Mouse (Mus musculus) left cerebral cortex, postnatal 4 days (tissue): Measurements from ENCODE around the gene Sesn2. TPM values are rescaled to one million over a fixed set of nuclear protein-coding genes. Genes with fewer than 3 reads are reported as not detected.
"Not testable (repeated sequence)": the region's sequence is repeated elsewhere in the genome, so short reads cannot be mapped to it uniquely, and the experiment has no call there.

ENCODE experiments used
- DNase-seq: peaks from one replicate; pipeline ENCODE4 v3.0.0-alpha.2; 2022
- intact Hi-C: fragments of 180-260 bp; cut with DNase I; formaldehyde crosslinking; loops from one replicate; pipeline ENCODE4 v1.15.1; 2025
- total RNA-seq, 2 experiments: library from RNA; stranded (reverse); gene quantifications; 2 replicates each; pipeline ENCODE4 v1.2.3; 2021

The Sesn2 gene
- 1 to 10 TPM; 6.8 to 7.0 TPM for total RNA-seq

- DNase-seq, result peak; percentile 99
- intact Hi-C loops, result loop anchor here (5.0 kb wide), 1 partner anchor 48 kb away; the partner anchor contains the start of gene Med18
Observed at GRCm38 (mm10) chr4:132510352-132510798, at the start of gene Sesn2. Gene Sesn2, minus strand, starts transcription at chr4:132510501.

GRCm38 (mm10) chr4:132555550-132555949, 45.2 kb upstream of the Sesn2 start:
- intact Hi-C loops, DNase-seq: not testable (repeated sequence)

GRCm38 (mm10) chr4:132554653-132555052, 44.4 kb upstream of the Sesn2 start:
- no peak for DNase-seq
- intact Hi-C loops, result loop anchor here (5.0 kb wide), 1 partner anchor 83 kb away; the partner anchor contains the start of gene Eya3

- intact Hi-C loops, result loop anchor here (5.0 kb wide), 1 partner anchor 83 kb away; the partner anchor contains the start of gene Eya3
- DNase-seq, result no peak
Observed at GRCm38 (mm10) chr4:132554221-132554620, 43.9 kb upstream of the Sesn2 start.

DNA sequence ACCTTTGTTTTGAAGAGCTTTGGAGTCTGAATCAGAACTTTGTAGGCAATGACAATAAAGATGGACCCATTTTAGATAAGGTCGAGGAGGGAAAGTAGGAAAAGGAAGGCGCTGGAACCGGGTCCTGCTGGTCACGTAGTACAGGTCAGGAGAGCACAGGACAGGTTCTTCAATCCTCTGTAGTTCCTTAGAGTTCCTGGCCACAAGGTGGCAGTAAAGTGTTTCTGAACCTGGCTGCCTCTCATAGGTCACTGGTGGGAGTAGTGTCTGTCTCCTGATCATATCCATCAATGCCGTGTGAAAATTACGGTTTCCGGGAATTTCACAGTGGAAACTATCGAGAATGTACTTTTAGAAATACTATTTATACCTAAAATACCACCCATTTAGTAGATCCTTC, 35.5 kb upstream of the Sesn2 start:
- DNase-seq, result peak; percentile 56
- intact Hi-C loops, result no loop called here

DNA sequence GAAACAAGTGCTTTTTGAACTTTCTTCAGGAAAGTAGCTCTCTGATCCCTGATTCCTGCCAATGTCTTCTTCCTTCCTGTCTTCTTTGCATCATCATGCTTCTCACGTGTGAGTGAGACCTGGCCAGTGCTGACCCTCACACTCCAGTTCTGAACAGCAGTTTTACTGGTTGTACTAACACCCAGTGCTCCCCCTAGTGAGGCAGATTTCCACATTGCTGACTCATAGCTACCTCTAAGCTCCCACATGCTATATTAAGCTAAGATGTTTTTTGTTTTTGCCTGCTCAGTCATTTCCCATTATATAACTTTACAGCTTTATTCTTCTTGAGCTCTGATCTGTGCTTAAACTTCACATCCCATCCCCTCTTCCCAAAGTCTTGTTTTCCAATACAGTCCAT, 32.4 kb upstream of the Sesn2 start:
- no peak for DNase-seq
- intact Hi-C loops, result no loop called here

GRCm38 (mm10) chr4:132541413-132541812, 31.1 kb upstream of the Sesn2 start:
- no peak for DNase-seq
- intact Hi-C loops, result no loop called here

- intact Hi-C loops, result no loop called here
Observed at GRCm38 (mm10) chr4:132539481-132539880, 29.2 kb upstream of the Sesn2 start.

GRCm38 (mm10) chr4:132535406-132536121, 25.3 kb upstream of the Sesn2 start, which contains the start of gene Dnajc8:
Gene Dnajc8, plus strand, starts transcription at chr4:132535550.
- DNase-seq, result peak; percentile 96
- intact Hi-C loops, result no loop called here

More at GRCm38 (mm10) chr4:132539481-132539880, 29.2 kb upstream of the Sesn2 start:
- DNase-seq, result no peak

DNA sequence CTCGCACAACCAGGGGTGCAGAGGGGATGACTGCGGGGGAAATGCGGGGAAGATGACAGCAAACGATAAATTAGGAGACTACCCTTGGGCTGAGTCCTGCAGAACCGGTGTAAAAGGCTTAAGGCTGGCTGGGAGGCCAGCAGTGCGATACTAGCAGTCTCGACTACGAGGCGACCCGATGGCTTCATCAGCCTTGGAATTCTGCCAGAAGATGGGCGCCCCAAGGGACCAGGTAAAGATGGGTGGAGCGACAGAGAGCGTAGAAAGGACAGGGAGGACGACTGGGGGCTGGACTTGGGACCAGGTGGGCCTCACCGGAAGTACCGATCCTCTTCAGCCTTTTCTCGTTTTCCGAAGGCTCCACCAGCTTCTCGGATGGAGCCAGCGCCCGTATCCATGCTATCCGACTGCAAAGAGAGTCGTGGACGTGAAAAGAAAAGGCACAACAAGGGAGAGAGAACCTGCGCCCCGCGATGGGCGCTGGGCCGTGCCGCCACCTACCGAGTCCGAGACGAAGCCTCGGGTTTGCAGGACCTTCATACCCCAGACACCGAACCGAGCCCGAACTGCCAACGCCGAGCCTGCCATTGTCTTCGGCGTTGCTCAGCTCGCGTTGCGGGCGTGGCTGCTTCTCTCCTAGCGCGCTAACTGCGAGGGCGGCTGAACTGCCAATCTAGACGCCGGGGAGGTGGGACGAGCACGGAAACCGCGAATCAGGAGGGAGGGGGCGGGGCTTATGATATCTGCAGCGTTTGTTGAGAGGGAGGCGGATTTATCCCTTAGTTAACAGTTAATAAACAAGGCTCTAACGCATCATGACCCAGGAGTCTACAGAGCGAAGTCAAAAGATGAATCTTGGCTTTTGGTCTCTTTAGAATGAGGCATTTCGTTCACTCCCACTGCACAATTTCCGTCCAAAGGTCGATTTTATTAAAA, 22.9 kb upstream of the Sesn2 start, which contains the start of gene Atpif1:
TSS of gene Atpif1 (minus strand) at position 679 of the 936 bp plus-strand sequence.
- intact Hi-C loops, result no loop called here
- DNase-seq, result peak; percentile 96

DNA sequence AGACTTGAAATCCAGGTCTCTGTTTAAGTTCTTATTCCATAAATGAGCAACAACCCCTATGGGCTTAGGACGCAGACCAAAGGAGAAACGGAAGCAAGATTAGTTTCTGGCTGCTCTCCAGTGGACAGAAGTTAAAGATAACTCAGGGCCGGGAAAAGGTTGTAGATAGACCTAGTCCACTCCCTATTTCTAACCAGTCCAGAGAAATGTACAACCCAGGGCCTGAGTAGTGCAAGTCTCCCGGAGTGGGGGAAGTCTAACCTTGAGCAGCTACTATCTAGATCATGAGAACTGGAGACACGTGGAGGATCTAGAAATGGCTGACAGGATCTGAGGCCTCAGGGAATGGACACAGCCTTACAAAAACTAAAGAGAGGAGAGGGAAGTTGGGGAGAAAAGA, 22.2 kb upstream of the Sesn2 start:
- intact Hi-C loops, result no loop called here
- DNase-seq, result no peak

DNA sequence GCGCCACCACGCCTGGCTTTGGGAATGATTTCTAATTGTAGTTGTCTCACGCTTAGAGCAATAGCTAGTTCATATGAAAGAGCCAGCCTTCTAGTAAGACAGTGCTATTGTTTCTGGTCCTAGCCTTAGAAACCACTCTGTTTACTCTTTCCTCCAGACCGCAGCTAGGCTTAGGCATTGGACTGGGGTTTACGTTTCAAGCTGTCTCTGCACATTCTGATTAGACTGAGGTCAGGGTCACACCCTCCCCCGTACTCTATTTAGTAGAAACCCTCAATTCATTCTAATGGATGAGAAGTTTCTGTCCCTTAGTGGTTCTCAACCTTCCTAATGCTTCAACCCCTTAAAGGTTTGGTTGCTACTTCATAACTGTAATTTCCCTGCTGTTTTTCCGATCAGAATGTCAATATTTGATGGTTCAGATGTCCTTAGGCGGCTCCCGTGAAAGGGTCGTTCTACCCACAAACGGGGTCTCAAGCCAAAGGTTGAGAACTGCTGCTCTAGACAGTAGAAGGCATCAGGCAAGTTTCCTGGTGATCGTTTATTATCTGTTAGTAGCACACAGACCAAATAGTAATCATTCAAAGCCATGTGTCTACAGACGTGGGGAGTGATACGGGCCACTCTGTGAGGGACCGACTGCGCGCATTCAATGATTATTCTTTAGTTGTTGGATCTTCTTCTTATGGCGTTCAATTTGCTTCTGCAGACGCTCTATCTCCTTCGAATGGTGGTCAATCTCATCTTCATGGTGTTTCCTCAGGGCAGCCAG, 19.9 kb upstream of the Sesn2 start:
- no peak for DNase-seq
- intact Hi-C loops, result no loop called here

- intact Hi-C loops, result no loop called here
- no peak for DNase-seq
Observed at GRCm38 (mm10) chr4:132529344-132529743, 19.0 kb upstream of the Sesn2 start.

GRCm38 (mm10) chr4:132527917-132528522, 17.7 kb upstream of the Sesn2 start:
- intact Hi-C loops, result no loop called here
- no peak for DNase-seq

DNA sequence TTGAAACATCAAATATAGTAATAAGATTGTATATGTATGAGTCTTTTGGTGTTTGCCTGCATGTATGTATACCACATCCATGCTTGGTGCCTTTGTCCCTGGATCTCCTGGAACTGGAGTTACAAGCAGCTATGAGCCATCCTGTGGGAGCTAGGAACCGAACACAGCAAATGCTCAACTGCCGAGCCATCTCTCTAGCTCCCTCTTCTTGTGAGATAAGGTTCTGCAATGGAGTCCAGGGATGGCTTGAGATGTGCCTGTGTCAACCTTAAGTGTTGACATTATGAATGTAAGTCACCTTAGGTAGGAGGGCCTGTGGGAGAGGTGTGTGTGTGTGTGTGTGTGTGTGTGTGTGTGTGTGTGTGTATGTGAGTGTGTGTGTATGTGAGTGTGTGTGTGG, 16.4 kb upstream of the Sesn2 start:
- no peak for DNase-seq
- intact Hi-C loops, result no loop called here

DNA sequence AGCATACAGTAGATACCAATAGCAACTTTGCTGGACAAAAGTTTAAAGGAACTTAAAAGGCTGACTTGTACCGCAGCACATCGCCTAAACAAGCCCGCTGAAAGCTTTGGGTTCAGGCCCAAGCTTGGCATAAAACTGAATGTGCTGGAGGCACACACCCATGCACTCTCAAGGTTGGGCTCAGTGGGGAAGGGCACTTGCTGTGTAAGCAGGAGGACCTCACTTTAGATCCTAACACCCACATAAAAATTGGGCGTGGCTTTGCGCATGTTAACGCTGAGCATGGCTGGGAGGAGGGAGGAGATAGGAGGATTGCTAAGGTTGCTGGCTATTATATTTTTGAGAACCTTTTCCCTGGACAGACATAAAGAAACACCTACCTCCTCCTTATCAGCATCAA, 14.5 kb upstream of the Sesn2 start:
- no peak for DNase-seq
- intact Hi-C loops, result no loop called here

DNA sequence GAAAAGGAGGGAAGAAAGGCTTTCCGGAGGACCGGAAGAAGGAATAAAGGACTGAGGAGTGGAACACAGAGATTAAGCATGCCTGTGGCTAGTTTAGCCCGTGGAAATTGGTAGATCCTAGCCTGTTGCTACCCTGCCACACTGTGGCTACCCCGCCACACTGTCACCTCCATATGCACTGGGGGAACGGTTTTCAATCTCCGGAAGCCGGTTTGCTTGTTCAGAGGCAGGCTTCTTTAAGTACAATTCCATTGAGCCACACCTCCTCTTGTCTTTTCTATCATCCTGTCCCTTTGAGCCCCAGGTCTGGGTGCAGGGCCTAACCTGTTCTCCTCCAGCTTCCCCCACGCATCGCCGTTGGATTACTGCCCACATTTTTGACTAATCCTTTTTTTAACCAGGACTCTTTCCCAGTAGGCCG, 14.0 kb upstream of the Sesn2 start:
- intact Hi-C loops, result no loop called here
- no peak for DNase-seq

DNA sequence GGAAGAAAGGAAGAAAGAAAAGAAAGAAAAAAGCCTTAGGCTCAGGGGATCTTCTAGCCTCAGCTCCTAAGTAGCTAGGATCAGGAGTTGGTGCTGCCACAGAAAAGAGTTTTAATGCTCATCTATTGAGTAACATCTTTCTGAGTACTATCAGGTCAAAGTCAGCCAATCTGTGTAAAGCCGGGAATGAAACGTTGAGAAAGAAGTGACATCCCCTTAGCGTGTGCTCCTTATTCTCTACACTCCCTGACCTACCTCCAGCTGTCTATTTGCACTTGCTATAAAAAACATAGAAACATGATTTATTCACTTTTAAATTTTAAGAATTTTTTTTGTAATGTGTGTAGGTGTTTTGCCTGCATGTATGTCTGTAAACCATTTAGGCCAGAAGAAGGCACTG, 8.9 kb upstream of the Sesn2 start:
- DNase-seq, result no peak
- intact Hi-C loops, result no loop called here

DNA sequence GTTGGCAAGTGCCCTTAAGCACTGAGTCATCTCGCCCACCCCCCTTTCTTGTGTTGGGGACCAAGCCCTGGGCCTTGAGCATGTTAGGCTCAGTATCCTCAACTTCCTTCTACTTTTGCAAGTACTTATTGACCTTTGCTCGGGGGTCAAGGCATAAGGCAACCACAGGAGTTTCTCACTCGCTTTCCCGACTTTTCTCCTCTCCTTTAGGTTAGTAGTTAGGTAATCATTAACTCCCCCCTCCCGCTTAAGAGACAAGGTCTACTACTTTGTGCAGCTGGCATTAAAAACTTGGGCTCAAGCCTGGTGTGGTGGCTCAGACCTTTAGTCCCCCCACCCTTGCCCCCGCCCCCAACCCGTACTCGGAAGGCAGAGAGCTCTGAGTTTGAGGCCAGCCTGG, 7.8 kb upstream of the Sesn2 start:
- intact Hi-C loops, result no loop called here

More for the DNA sequence above, 7.8 kb upstream of the Sesn2 start:
- no peak for DNase-seq
